26 mouse cellular contexts compared by ENCODE assay signal in the genomic region with DNA sequence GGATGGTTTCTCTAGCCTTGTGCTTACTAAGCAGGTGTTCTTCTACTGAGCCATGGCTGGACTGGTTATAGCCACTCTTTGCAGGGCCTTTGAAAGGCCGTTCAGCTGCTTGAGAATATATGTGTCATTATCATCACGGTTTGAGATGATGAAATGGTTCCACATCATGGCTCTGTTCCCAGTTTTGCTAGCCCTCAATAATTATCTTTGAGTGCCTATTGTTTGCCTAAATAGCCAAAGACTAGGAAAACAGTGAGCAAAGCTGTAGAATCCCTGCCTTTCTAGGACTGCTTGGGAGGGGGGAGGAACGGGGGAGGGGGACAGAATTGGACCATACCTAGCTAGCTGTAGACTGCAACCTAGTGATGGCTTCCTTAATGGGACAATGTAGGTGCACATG. TPM values are rescaled to one million over a fixed set of nuclear protein-coding genes. Genes with fewer than 3 reads are reported as not detected.
A peak's percentile ranks its signal among the peaks of the same experiment; 100 is the strongest.
DNase-seq lines count a peak whose midpoint lies in the region; ATAC-seq lines count a peak whose summit lies in the region.
"Had no signal": no experiment of that assay in that cellular context is flagged by ENCODE, and none has a peak within 500 bp of the region (broad histone marks: within the 10 kb centered on the region; RNA-seq: fewer than 3 reads in every experiment).

No protein-coding gene starts in this region.

- no peak overlapping the region for H3K9ac ChIP-seq in forebrain, embryonic 15.5 days (replicated peaks)
- H3K9ac ChIP-seq in forebrain, embryonic 11.5 days (ENCODE audit: low read length) = no peak overlapping the region
- H3K9ac ChIP-seq in heart, embryonic 16.5 days (ENCODE audit: low read length) = no peak overlapping the region
- H3K9ac ChIP-seq: intestine, embryonic 15.5 days; limb, embryonic 13.5 days; liver, embryonic 12.5 days had no signal

- no peaks in the 10 kb centered on the region for H3K36me3 ChIP-seq in forebrain, embryonic 15.5 days
- H3K36me3 ChIP-seq in forebrain, embryonic 11.5 days (ENCODE audit: control insufficient read depth, insufficient read depth, low read length) = no peaks in the 10 kb centered on the region
- H3K36me3 ChIP-seq in heart, embryonic 16.5 days (ENCODE audit: control insufficient read depth, insufficient read depth) = no peaks in the 10 kb centered on the region
- H3K36me3 ChIP-seq: embryonic facial prominence, embryonic 10.5 days; G1E; hindbrain, embryonic 10.5 days; intestine, embryonic 15.5 days; limb, embryonic 13.5 days; liver, embryonic 12.5 days had no signal

- H3K27me3 ChIP-seq in forebrain, embryonic 15.5 days = no peaks in the 10 kb centered on the region
- H3K27me3 ChIP-seq in forebrain, embryonic 11.5 days (ENCODE audit: control insufficient read depth, insufficient read depth, low read length) = no peaks in the 10 kb centered on the region
- no peaks in the 10 kb centered on the region for H3K27me3 ChIP-seq in heart, embryonic 16.5 days (ENCODE audit: control insufficient read depth, insufficient read depth, low read length)
- H3K27me3 ChIP-seq: intestine, embryonic 15.5 days; limb, embryonic 13.5 days; liver, embryonic 12.5 days; megakaryocyte, embryonic 14.5 days had no signal

- H3K9me3 ChIP-seq in forebrain, embryonic 15.5 days = no peaks in the 10 kb centered on the region
- H3K9me3 ChIP-seq in forebrain, embryonic 11.5 days (ENCODE audit: control insufficient read depth, low read length) = no peaks in the 10 kb centered on the region
- peaks cover 4% of the 10 kb centered on the region; the same call in 1 of the 2 replicates for H3K9me3 ChIP-seq in heart, embryonic 16.5 days (replicated peaks; ENCODE audit: control insufficient read depth, low read length)
- H3K9me3 ChIP-seq: embryonic facial prominence, embryonic 10.5 days; G1E; hindbrain, embryonic 10.5 days; intestine, embryonic 15.5 days; limb, embryonic 13.5 days; liver, embryonic 12.5 days; megakaryocyte, embryonic 14.5 days had no signal

- 0 out of 2 replicates have a peak, but pooled peaks cover 6% of the 10 kb centered on the region for H3K4me1 ChIP-seq in forebrain, embryonic 15.5 days
- no peaks in the 10 kb centered on the region for H3K4me1 ChIP-seq in forebrain, embryonic 11.5 days (replicated peaks; ENCODE audit: control insufficient read depth, insufficient read depth, low read length)
- peaks cover 27% of the 10 kb centered on the region for H3K4me1 ChIP-seq in heart, embryonic 16.5 days (ENCODE audit: control insufficient read depth, insufficient read depth, low read length)
- H3K4me1 ChIP-seq: hindbrain, embryonic 10.5 days; intestine, embryonic 15.5 days had no signal

- WGBS in forebrain, embryonic 15.5 days = 57% methylated on average over 3 of the region's 3 CpGs
- WGBS in forebrain, embryonic 11.5 days = 85% methylated on average over 3 of the region's 3 CpGs
- whole genome bisulfite sequencing in heart, embryonic 16.5 days = 47% methylated on average over 3 of the region's 3 CpGs

- peak; percentile 55; the same call in 1 of the 2 replicates for ATAC-seq in forebrain, embryonic 15.5 days (replicated peaks)
- no peak for ATAC-seq in forebrain, embryonic 11.5 days (replicated peaks; ENCODE audit: low FRiP score)
- no peak for ATAC-seq in heart, embryonic 16.5 days (replicated peaks; ENCODE audit: extremely low read depth, insufficient read depth, low FRiP score)
- ATAC-seq in megakaryocyte, adult 5-6 weeks (ENCODE audit: poor library complexity, severe bottlenecking) = no peak
- ATAC-seq: hindbrain, embryonic 16.5 days; intestine, embryonic 15.5 days; liver, embryonic 12.5 days had no signal

- H3K27ac ChIP-seq in forebrain, embryonic 15.5 days (replicated peaks) = peak overlapping the region; percentile 49
- H3K27ac ChIP-seq in forebrain, embryonic 11.5 days (ENCODE audit: low read depth, low read length) = no peak overlapping the region
- peak overlapping the region; percentile 68 for H3K27ac ChIP-seq in heart, embryonic 16.5 days (ENCODE audit: low read length)
- H3K27ac ChIP-seq: embryonic facial prominence, embryonic 10.5 days; hindbrain, embryonic 10.5 days; intestine, embryonic 15.5 days; limb, embryonic 13.5 days; liver, embryonic 12.5 days had no signal

- H3K4me3 ChIP-seq in forebrain, embryonic 15.5 days = no peak overlapping the region
- no peak overlapping the region for H3K4me3 ChIP-seq in forebrain, embryonic 11.5 days (ENCODE audit: low read depth, low read length)
- no peak overlapping the region for H3K4me3 ChIP-seq in heart, embryonic 16.5 days (ENCODE audit: low read length)
- H3K4me3 ChIP-seq: embryonic facial prominence, embryonic 10.5 days; hindbrain, embryonic 10.5 days; intestine, embryonic 15.5 days; limb, embryonic 13.5 days; liver, embryonic 12.5 days; megakaryocyte, embryonic 14.5 days had no signal

- no peak overlapping the region for H3K4me2 ChIP-seq in forebrain, embryonic 15.5 days (replicated peaks)
- H3K4me2 ChIP-seq in forebrain, embryonic 11.5 days (ENCODE audit: low read depth, low read length, severe bottlenecking) = no peak overlapping the region
- H3K4me2 ChIP-seq in heart, embryonic 16.5 days (ENCODE audit: low read depth, low read length) = no peak overlapping the region
- H3K4me2 ChIP-seq: intestine, embryonic 15.5 days; limb, embryonic 13.5 days; liver, embryonic 12.5 days had no signal

- DNase-seq in forebrain, embryonic 11.5 days (ENCODE audit: low spot score) = no peak
- DNase-seq in heart, adult 11 months = no peak
- DNase-seq in 3T3-L1 (ENCODE audit: low read depth, low spot score) = peak; percentile 17
- DNase-seq in Muller cell, postnatal 12 days (ENCODE audit: inconsistent ontology term) = peak; percentile 63
- DNase-seq in thymus, postnatal 14 days = no peak
- DNase-seq: adrenal gland, postnatal 14 days; cerebellum, adult 9-10 months; gastrocnemius, postnatal 25 days; kidney, adult 9 months; kidney, postnatal 14 days; layer of hippocampus, postnatal 36 days; lung, adult 18-20 months; midbrain, embryonic 14.5 days; thymus, adult 18-20 months; thymus, postnatal 4 days had no signal

RNA-seq across cellular contexts. Expression of a gene that starts 48.5 kb away (rescaled TPM):
- polyA plus RNA-seq in forebrain, embryonic 15.5 days (2015; fragmentation: Nextera tagmentation; extraction: Ambion mirVana) = 37.7 and 40.9 TPM in 2 replicates
- 38.1 and 39.6 TPM in 2 replicates for polyA plus RNA-seq in forebrain, embryonic 11.5 days (2014; fragmentation: Nextera tagmentation; extraction: Ambion mirVana)
- polyA plus RNA-seq in heart, embryonic 16.5 days (2015; fragmentation: Nextera tagmentation; extraction: Ambion mirVana) = 30.7 and 31.7 TPM in 2 replicates
- 47.1 and 54.7 TPM in 2 replicates for total RNA-seq in megakaryocyte, adult 5-6 weeks (2015)
- 19.9 and 26.2 TPM in 2 replicates for total RNA-seq in megakaryocyte, adult 5-6 weeks (2017)

RNA-seq across cellular contexts. Expression of a gene that starts 52.1 kb away (rescaled TPM):
- 253 and 262 TPM in 2 replicates for polyA plus RNA-seq in forebrain, embryonic 15.5 days (2015; fragmentation: Nextera tagmentation; extraction: Ambion mirVana)
- 270 and 288 TPM in 2 replicates for polyA plus RNA-seq in forebrain, embryonic 11.5 days (2014; fragmentation: Nextera tagmentation; extraction: Ambion mirVana)
- 228 and 273 TPM in 2 replicates for polyA plus RNA-seq in heart, embryonic 16.5 days (2015; fragmentation: Nextera tagmentation; extraction: Ambion mirVana)
- total RNA-seq in megakaryocyte, adult 5-6 weeks (2015) = 213 and 245 TPM in 2 replicates
- 337 and 347 TPM in 2 replicates for total RNA-seq in megakaryocyte, adult 5-6 weeks (2017)

Comparison
In these comparisons a context has a peak if more than half of its experiments do, and no peak if none do; other contexts are left out.
1. DNase-seq: peak in 3T3-L1 (single experiment) and Muller cell, postnatal 12 days (single experiment); none in forebrain, embryonic 11.5 days (single experiment), heart, adult 11 months (single experiment) and thymus, postnatal 14 days (single experiment).